Mouse (Mus musculus): ENCODE measurements around the gene Spn. TPM values are rescaled to one million over a fixed set of nuclear protein-coding genes. Genes with fewer than 3 reads are reported as not detected.
"Not testable (repeated sequence)": the region's sequence is repeated elsewhere in the genome, so short reads cannot be mapped to it uniquely, and the experiment has no call there.

Spn gene
- polyA plus RNA-seq (2016; fragmentation: Nextera tagmentation; extraction: Ambion mirVana) = 0.09 and 0.18 TPM in 2 replicates

- Histone ChIP-seq H3K27ac (no peak within 1 kb of the TSS), H3K36me3 (no peaks in the 10 kb centered on the region), H3K9me3 (replicated peaks) (no peaks in the 10 kb centered on the region), H3K4me3 (no peak within 1 kb of the TSS), H3K4me1 (peaks cover 5% of the 10 kb centered on the region), H3K27me3 (ENCODE audit: low read depth, poor library complexity, severe bottlenecking) (no peaks in the 10 kb centered on the region)
- 77% methylated on average over 9 of the region's 9 CpGs for WGBS
- DNase-seq (ENCODE audit: low spot score) = no peak
Measured at GRCm38 (mm10) chr7:127137262-127138017, at the start of gene Spn. Gene Spn (minus strand): TSS chr7:127137823.

- no peak for DNase-seq (ENCODE audit: low spot score)
- H3K27me3 ChIP-seq (ENCODE audit: low read depth, poor library complexity, severe bottlenecking) = no peaks in the 10 kb centered on the region
- WGBS = 74% methylated on average over 10 of the region's 10 CpGs
- no peaks in the 10 kb centered on the region for H3K9me3 ChIP-seq (replicated peaks)
- no peak overlapping the region for H3K4me3 ChIP-seq
- no peaks in the 10 kb centered on the region for H3K4me1 ChIP-seq
- H3K27ac ChIP-seq = no peak overlapping the region
- peaks cover 21% of the 10 kb centered on the region for H3K36me3 ChIP-seq
Measured at GRCm38 (mm10) chr7:127187351-127187750, 49.7 kb upstream of the Spn start.

DNA sequence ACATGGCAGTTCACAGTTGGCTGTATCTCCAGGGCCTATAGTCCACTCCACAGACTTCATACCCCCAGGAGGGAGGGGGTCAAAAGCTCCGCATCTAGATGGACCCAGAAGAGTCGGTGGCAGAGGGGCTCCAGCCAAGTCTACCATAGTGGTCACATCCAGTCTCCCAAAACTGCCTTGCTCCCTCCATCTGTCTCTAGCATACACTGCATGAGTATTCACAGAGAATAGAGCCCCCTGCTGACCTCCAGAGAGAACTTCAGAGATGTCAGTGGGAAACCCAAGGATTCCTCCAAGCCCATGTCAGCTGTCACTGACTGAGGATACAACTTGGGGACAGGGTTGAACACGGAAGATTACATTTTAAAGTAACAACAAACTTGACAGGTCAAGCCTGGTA lies 48.0 kb upstream of the Spn start:
- 69% methylated on average over 3 of the region's 3 CpGs for WGBS
- H3K27me3 ChIP-seq (ENCODE audit: low read depth, poor library complexity, severe bottlenecking) = no peaks in the 10 kb centered on the region
- no peak for DNase-seq (ENCODE audit: low spot score)
- no peaks in the 10 kb centered on the region for H3K4me1 ChIP-seq
- no peaks in the 10 kb centered on the region for H3K9me3 ChIP-seq (replicated peaks)
- no peak overlapping the region for H3K27ac ChIP-seq
- no peak overlapping the region for H3K4me3 ChIP-seq
- peaks cover 3% of the 10 kb centered on the region for H3K36me3 ChIP-seq

DNA sequence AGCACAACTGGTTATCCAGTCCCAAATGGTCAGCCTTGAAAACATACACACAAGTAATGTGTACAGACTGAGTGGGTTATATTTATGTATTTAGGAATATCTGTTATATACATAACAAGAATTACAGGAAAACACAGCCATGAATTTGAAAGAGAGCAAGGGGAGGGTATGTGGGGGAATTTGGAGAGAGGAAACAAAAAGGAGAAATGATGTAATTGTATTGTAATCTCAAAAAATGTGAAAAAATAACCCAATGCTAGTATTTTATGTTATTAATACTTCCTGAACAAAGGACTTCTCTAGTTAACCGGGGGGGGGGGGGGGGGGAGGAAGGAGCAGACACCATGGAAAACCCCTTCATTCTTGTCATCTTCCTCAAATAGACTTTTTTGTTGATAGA lies 47.1 kb upstream of the Spn start:
- Histone ChIP-seq H3K27me3 (ENCODE audit: low read depth, poor library complexity, severe bottlenecking) (no peaks in the 10 kb centered on the region), H3K9me3 (replicated peaks) (no peaks in the 10 kb centered on the region), H3K4me1 (no peaks in the 10 kb centered on the region), H3K36me3 (no peaks in the 10 kb centered on the region), H3K27ac (no peak overlapping the region), H3K4me3 (no peak overlapping the region)
- WGBS = 89% methylated on average over 1 of the region's 1 CpGs
- DNase-seq (ENCODE audit: low spot score) = no peak

DNA sequence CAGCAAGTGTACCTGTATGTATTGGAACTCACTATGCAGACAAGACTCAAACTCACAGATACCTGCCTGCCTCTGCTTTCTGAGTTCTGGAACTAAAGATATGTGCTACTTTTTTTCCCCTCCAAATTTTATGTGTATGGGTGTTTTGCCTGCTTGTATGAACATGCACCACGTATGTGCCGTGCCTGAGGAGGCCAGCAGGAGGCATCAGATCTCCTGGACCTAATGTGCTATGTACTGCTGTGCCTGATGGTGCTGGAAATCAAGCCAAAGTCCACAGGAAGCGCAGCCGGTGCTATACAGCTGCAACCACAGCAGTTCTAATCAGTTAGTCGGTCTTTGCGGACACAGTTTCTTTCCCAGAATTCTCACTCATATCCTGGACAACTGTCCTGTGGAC lies 46.2 kb upstream of the Spn start:
- H3K27me3 ChIP-seq (ENCODE audit: low read depth, poor library complexity, severe bottlenecking) = no peaks in the 10 kb centered on the region
- WGBS = 75% methylated on average over 6 of the region's 6 CpGs

DNA sequence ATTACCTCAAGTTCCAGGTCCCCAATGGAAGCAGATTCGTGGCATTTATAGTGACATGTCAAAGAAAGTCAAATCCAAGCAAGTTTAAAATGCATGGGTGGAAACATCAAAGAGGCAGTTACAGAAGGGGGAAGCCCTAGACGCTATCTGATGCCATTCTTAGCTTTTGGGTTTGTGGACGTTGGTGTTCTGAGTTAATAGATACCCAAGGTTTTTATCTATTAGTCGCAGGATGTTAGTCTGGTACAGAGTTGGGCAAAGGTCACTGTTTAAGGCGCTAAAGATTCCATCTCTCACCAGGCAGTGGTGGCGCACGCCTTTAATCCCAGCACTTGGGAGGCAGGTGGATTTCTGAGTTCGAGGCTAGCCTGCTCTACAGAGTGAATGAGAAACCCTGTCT lies 45.7 kb upstream of the Spn start:
- WGBS = 81% methylated on average over 8 of the region's 8 CpGs
- no peak for DNase-seq (ENCODE audit: low spot score)
- no peaks in the 10 kb centered on the region for H3K36me3 ChIP-seq

More for the DNA sequence above, 46.2 kb upstream of the Spn start:
- Histone ChIP-seq H3K4me1 (no peaks in the 10 kb centered on the region), H3K9me3 (replicated peaks) (no peaks in the 10 kb centered on the region), H3K36me3 (no peaks in the 10 kb centered on the region), H3K4me3 (no peak overlapping the region), H3K27ac (no peak overlapping the region)
- no peak for DNase-seq (ENCODE audit: low spot score)

GRCm38 (mm10) chr7:127181724-127182123 lies 44.1 kb upstream of the Spn start:
- not testable (repeated sequence) for H3K27ac ChIP-seq; H3K27me3 ChIP-seq (ENCODE audit: low read depth, poor library complexity, severe bottlenecking); H3K4me3 ChIP-seq; H3K9me3 ChIP-seq (replicated peaks); DNase-seq (ENCODE audit: low spot score); H3K36me3 ChIP-seq; H3K4me1 ChIP-seq
- WGBS = 44% methylated on average over 3 of the region's 3 CpGs

More for the DNA sequence above, 45.7 kb upstream of the Spn start:
- H3K4me1 ChIP-seq = no peaks in the 10 kb centered on the region
- no peaks in the 10 kb centered on the region for H3K9me3 ChIP-seq (replicated peaks)
- H3K4me3 ChIP-seq = no peak overlapping the region
- H3K27ac ChIP-seq = no peak overlapping the region
- H3K27me3 ChIP-seq (ENCODE audit: low read depth, poor library complexity, severe bottlenecking) = no peaks in the 10 kb centered on the region

DNA sequence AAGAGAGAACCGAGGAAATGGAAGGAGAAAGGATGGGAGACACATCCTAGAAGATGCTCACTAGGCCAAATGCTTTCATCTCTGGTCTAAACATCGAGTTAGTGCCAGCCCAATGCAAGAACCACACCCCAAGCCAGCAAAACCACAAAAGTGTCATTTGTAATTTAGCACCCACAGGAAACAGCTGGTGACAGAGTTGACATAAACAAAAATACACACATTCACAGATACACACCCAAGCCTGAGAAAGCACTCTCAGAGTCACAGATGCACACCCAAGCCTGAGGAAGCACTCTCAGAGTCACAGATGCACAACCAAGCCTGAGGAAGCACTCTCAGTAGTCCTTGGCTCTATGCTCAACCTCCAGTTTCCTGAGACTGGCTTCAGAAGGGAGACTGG lies 43.2 kb upstream of the Spn start:
- no peak overlapping the region for H3K4me3 ChIP-seq
- no peaks in the 10 kb centered on the region for H3K36me3 ChIP-seq
- WGBS = 66% methylated on average over 2 of the region's 2 CpGs
- no peak overlapping the region for H3K27ac ChIP-seq
- no peaks in the 10 kb centered on the region for H3K27me3 ChIP-seq (ENCODE audit: low read depth, poor library complexity, severe bottlenecking)
- H3K4me1 ChIP-seq = no peaks in the 10 kb centered on the region
- no peak for DNase-seq (ENCODE audit: low spot score)
- no peaks in the 10 kb centered on the region for H3K9me3 ChIP-seq (replicated peaks)

DNA sequence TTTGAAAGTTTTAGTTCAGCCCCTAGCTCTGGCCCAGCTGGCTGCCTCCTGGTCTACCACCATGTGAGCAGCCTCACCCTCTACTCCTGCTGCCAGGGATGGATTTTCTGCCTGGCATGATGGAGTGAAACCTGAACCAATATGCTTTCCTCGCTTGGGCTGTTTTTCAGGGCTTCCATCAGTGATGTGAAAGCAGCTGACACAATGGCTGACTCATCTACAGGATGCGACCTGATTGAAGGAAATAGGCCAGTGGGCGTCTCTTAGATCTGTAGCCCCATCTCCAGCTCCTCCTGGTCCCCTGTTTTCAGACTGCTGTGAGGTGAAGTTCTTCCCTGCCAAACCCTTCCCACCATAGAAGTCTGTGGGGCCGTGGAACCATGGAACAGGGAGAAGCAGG lies 39.3 kb upstream of the Spn start:
- WGBS = 77% methylated on average over 4 of the region's 4 CpGs

DNA sequence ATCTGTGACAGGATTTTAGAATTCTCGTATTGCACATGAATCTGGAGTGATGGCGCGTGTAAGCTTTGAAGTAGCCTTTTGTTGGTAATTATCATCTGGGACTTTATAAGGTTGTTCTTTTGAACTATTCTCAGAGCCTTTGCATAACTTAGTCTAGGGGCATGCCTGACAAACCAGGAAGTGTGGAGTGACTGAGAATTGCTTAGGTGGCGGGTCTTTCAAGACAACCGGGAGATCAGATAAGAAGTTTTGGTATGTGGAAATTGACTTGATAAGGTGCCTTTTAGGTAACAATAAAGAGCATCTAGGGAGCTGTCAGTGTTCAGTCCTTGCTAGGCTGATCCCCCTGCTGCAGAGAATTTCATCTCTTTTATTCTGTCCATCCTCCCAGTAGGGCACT lies 28.9 kb upstream of the Spn start:
- 92% methylated on average over 5 of the region's 5 CpGs for WGBS
- Histone ChIP-seq H3K27me3 (ENCODE audit: low read depth, poor library complexity, severe bottlenecking) (no peaks in the 10 kb centered on the region), H3K4me1 (no peaks in the 10 kb centered on the region), H3K27ac (no peak overlapping the region), H3K9me3 (replicated peaks) (no peaks in the 10 kb centered on the region), H3K4me3 (no peak overlapping the region), H3K36me3 (no peaks in the 10 kb centered on the region)
- no peak for DNase-seq (ENCODE audit: low spot score)

More for the DNA sequence above, 39.3 kb upstream of the Spn start:
- Histone ChIP-seq H3K27me3 (ENCODE audit: low read depth, poor library complexity, severe bottlenecking) (no peaks in the 10 kb centered on the region), H3K9me3 (replicated peaks) (no peaks in the 10 kb centered on the region), H3K4me1 (no peaks in the 10 kb centered on the region), H3K36me3 (no peaks in the 10 kb centered on the region), H3K27ac (no peak overlapping the region), H3K4me3 (no peak overlapping the region)
- no peak for DNase-seq (ENCODE audit: low spot score)

- no peaks in the 10 kb centered on the region for H3K27me3 ChIP-seq (ENCODE audit: low read depth, poor library complexity, severe bottlenecking)
- H3K36me3 ChIP-seq = no peaks in the 10 kb centered on the region
- no peak for DNase-seq (ENCODE audit: low spot score)
- H3K27ac ChIP-seq = no peak overlapping the region
- H3K4me1 ChIP-seq = no peaks in the 10 kb centered on the region
- H3K9me3 ChIP-seq (replicated peaks) = no peaks in the 10 kb centered on the region
- WGBS = 90% methylated on average over 12 of the region's 12 CpGs
- no peak overlapping the region for H3K4me3 ChIP-seq
Measured at GRCm38 (mm10) chr7:127165607-127166493, 28.2 kb upstream of the Spn start.

DNA sequence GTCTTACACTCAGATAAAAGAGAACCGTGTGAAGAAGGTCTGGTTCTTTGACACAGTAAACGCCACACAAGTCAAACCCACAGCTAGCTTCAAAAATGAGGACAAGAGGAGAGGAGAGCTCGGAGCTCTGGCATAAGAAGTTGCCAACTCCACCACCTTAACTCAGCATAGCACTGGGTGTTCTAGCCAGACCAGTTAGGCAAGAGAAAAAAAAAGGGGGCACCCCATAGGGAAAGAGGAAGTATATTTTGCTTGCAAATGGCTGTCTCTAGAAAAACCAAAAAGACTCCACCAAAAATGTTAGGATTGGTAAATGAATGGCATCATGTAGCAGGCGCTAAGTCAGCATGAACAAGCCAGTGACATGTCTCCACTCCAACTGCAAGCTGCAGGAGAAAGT lies 26.4 kb upstream of the Spn start:
- no peak for DNase-seq (ENCODE audit: low spot score)
- no peaks in the 10 kb centered on the region for H3K4me1 ChIP-seq
- H3K9me3 ChIP-seq (replicated peaks) = no peaks in the 10 kb centered on the region
- 89% methylated on average over 4 of the region's 4 CpGs for WGBS
- no peak overlapping the region for H3K4me3 ChIP-seq
- no peaks in the 10 kb centered on the region for H3K27me3 ChIP-seq (ENCODE audit: low read depth, poor library complexity, severe bottlenecking)
- no peak overlapping the region for H3K27ac ChIP-seq
- no peaks in the 10 kb centered on the region for H3K36me3 ChIP-seq

GRCm38 (mm10) chr7:127162546-127162945 lies 24.9 kb upstream of the Spn start:
- no peak overlapping the region for H3K4me3 ChIP-seq
- no peak for DNase-seq (ENCODE audit: low spot score)
- 84% methylated on average over 5 of the region's 5 CpGs for WGBS
- no peak overlapping the region for H3K27ac ChIP-seq
- H3K4me1 ChIP-seq = no peaks in the 10 kb centered on the region
- H3K27me3 ChIP-seq (ENCODE audit: low read depth, poor library complexity, severe bottlenecking) = no peaks in the 10 kb centered on the region
- no peaks in the 10 kb centered on the region for H3K9me3 ChIP-seq (replicated peaks)
- no peaks in the 10 kb centered on the region for H3K36me3 ChIP-seq
